Mouse (Mus musculus): ENCODE data around the gene Nckap5l.

DNA sequence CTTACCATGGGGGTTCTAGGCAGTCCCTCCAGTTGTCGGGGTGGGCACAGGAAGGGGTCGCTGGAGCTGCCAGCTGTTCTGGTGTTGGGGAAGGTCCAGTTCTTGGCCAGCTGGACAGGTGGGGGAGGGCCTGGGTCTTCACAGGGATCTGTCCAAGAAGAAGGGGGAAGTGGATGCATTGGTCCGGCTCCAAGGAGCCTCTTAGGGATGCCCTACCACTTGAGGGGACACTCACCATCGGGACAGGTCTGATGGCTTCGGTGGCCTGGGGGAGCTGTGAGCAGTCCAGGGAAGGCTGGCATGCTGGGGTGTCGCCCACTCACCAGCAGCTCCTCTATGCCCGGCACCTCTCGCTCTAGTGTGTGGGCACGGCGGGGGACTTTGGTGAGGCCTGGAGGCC is 34.4 kb downstream of the Nckap5l start:
- TF ChIP-seq GATA1 (IDR thresholded peaks at IDR 0.05; ENCODE audit: low read length) = no peak
- TF ChIP-seq TAL1 (IDR thresholded peaks at IDR 0.05; ENCODE audit: low read length) = no peak

All from erythroblast, embryonic 14.5 days (primary cell).